Mouse (Mus musculus) MEL (cell line): ENCODE results near the gene Sema6b. TPM values are rescaled to one million over a fixed set of nuclear protein-coding genes. Genes with fewer than 3 reads are reported as not detected.

Source experiments
- DNase-seq: peaks from one replicate; pipeline ENCODE4 v3.0.0; 2011; ENCODE audit warnings: low read depth, low spot score
- H3K27ac ChIP-seq: 2 replicates; pipeline ENCODE4 v1.5.1; 2012; ENCODE audit warnings: low read depth, mild to moderate bottlenecking, control low read depth, low read length, moderate library complexity; ENCODE audit not compliant: control insufficient read depth
- H3K27me3 ChIP-seq, 2 experiments: fragments of 150-350 bp in 1 of 2; sonication (generic) in 1 of 2; 2 replicates each; pipeline ENCODE4 v1.6.1; 2012; ENCODE audit warnings: low read length in 2 of 2, mild to moderate bottlenecking in 2 of 2, improper control_type of control experiment in 1 of 2, moderate library complexity in 1 of 2; ENCODE audit not compliant: insufficient read depth in 2 of 2, control insufficient read depth in 1 of 2
- H3K36me3 ChIP-seq, 2 experiments: 2 replicates each; pipeline ENCODE4 v1.6.1; 2012 to 2014; ENCODE audit warnings: low read length in 2 of 2, improper control_type of control experiment in 1 of 2, inconsistent platforms in 1 of 2, mild to moderate bottlenecking in 1 of 2; ENCODE audit not compliant: insufficient read depth in 2 of 2, control insufficient read depth in 1 of 2
- H3K4me1 ChIP-seq, 2 experiments: fragments of 150-350 bp in 1 of 2; sonication (generic) in 1 of 2; 2 replicates each; pipeline ENCODE4 v1.6.1; 2012; ENCODE audit warnings: low read length in 2 of 2, improper control_type of control experiment in 1 of 2, mild to moderate bottlenecking in 1 of 2; ENCODE audit not compliant: insufficient read depth in 2 of 2, control insufficient read depth in 1 of 2
- H3K4me3 ChIP-seq, 2 experiments: fragments of 150-350 bp in 1 of 2; sonication (generic) in 1 of 2; 2 replicates each; pipeline ENCODE4 v1.5.1; 2012; ENCODE audit warnings: low read depth in 2 of 2, low read length in 2 of 2, mild to moderate bottlenecking in 2 of 2, moderate library complexity in 2 of 2, control low read depth in 1 of 2, improper control_type of control experiment in 1 of 2; ENCODE audit not compliant: control insufficient read depth in 1 of 2, insufficient read depth in 1 of 2
- H3K79me2 ChIP-seq: 2 replicates; pipeline ENCODE4 v1.6.1; 2012; ENCODE audit warnings: mild to moderate bottlenecking, low read length, moderate library complexity; ENCODE audit not compliant: control insufficient read depth, poor library complexity, insufficient read depth
- H3K9ac ChIP-seq: 2 replicates; pipeline ENCODE4 v1.6.1; 2012; ENCODE audit warnings: low read depth, mild to moderate bottlenecking, control low read depth, low read length, moderate library complexity; ENCODE audit not compliant: control insufficient read depth, poor library complexity, severe bottlenecking
- H3K9me3 ChIP-seq: fragments of 150-350 bp; sonication (generic); replicated peaks from 2 replicates; pipeline ENCODE4 v1.6.1; 2012; ENCODE audit warnings: mild to moderate bottlenecking, low read length, improper control_type of control experiment, moderate library complexity; ENCODE audit not compliant: insufficient read depth
- E2F4 ChIP-seq: IDR thresholded peaks from 2 replicates; pipeline ENCODE4 v1.6.1; 2011; ENCODE audit warnings: low read depth, low read length, improper control_type of control experiment, borderline replicate concordance
- ELF1 ChIP-seq: IDR thresholded peaks from 2 replicates; pipeline ENCODE4 v1.6.1; 2014; ENCODE audit warnings: low read depth, mild to moderate bottlenecking, inconsistent platforms, low read length, improper control_type of control experiment, moderate library complexity
- ETS1 ChIP-seq: IDR thresholded peaks from 2 replicates; pipeline ENCODE4 v1.6.1; 2012; ENCODE audit warnings: low read depth, mild to moderate bottlenecking, inconsistent platforms, low read length, improper control_type of control experiment, moderate library complexity
- GABPA ChIP-seq: IDR thresholded peaks from 2 replicates; pipeline ENCODE4 v1.6.1; 2012; ENCODE audit warnings: low read depth, mild to moderate bottlenecking, inconsistent platforms, low read length, improper control_type of control experiment, moderate library complexity
- JUND ChIP-seq: IDR thresholded peaks from 2 replicates; pipeline ENCODE4 v1.6.1; 2011; ENCODE audit warnings: low read depth, mild to moderate bottlenecking, improper control_type of control experiment, low read length
- MAFK ChIP-seq: IDR thresholded peaks from 2 replicates; pipeline ENCODE4 v1.6.1; 2011; ENCODE audit warnings: low read depth, mild to moderate bottlenecking, low read length, improper control_type of control experiment, borderline replicate concordance
- MAZ ChIP-seq: IDR thresholded peaks from 2 replicates; pipeline ENCODE4 v1.6.1; 2012; ENCODE audit warnings: low read depth, mild to moderate bottlenecking, inconsistent platforms, low read length, improper control_type of control experiment
- MEF2A ChIP-seq: IDR thresholded peaks from 2 replicates; pipeline ENCODE4 v1.6.1; 2014; ENCODE audit warnings: low read depth, mild to moderate bottlenecking, inconsistent platforms, low read length, improper control_type of control experiment; ENCODE audit not compliant: poor library complexity, insufficient replicate concordance, severe bottlenecking; ENCODE audit errors: extremely low read depth
- MXI1 ChIP-seq: IDR thresholded peaks from 2 replicates; pipeline ENCODE4 v1.6.1; 2011; ENCODE audit warnings: mild to moderate bottlenecking, low read depth, low read length, improper control_type of control experiment
- MYB ChIP-seq: IDR thresholded peaks from 2 replicates; pipeline ENCODE4 v1.6.1; 2011; ENCODE audit warnings: mild to moderate bottlenecking, low read depth, low read length, improper control_type of control experiment
- NRF1 ChIP-seq: IDR thresholded peaks from 2 replicates; pipeline ENCODE4 v1.6.1; 2014; ENCODE audit warnings: low read depth, mild to moderate bottlenecking, inconsistent platforms, low read length, improper control_type of control experiment, moderate library complexity; ENCODE audit not compliant: poor library complexity, insufficient read depth, severe bottlenecking
- POLR2AphosphoS2 ChIP-seq: IDR thresholded peaks from 2 replicates; pipeline ENCODE4 v1.6.1; 2011; ENCODE audit warnings: low read length, improper control_type of control experiment
- RAD21 ChIP-seq: IDR thresholded peaks from 2 replicates; pipeline ENCODE4 v1.6.1; 2011; ENCODE audit warnings: mild to moderate bottlenecking, low read depth, low read length, improper control_type of control experiment
- RCOR1 ChIP-seq: IDR thresholded peaks from 2 replicates; pipeline ENCODE4 v1.6.1; 2012; ENCODE audit warnings: low read depth, mild to moderate bottlenecking, inconsistent platforms, low read length, improper control_type of control experiment
- SIN3A ChIP-seq: IDR thresholded peaks from 2 replicates; pipeline ENCODE4 v1.6.1; 2012; ENCODE audit warnings: low read length, improper control_type of control experiment, inconsistent platforms
- SMC3 ChIP-seq: IDR thresholded peaks from 2 replicates; pipeline ENCODE4 v1.6.1; 2011; ENCODE audit warnings: low read depth, low read length, improper control_type of control experiment
- TAL1 ChIP-seq: IDR thresholded peaks from 2 replicates; pipeline ENCODE4 v1.6.1; 2012; ENCODE audit warnings: mild to moderate bottlenecking, inconsistent platforms, low read length, moderate library complexity, mixed read lengths
- UBTF ChIP-seq: IDR thresholded peaks from 2 replicates; pipeline ENCODE4 v1.6.1; 2012; ENCODE audit warnings: low read depth, mild to moderate bottlenecking, inconsistent platforms, low read length, improper control_type of control experiment, moderate library complexity, borderline replicate concordance; ENCODE audit not compliant: insufficient read depth
- USF1 ChIP-seq: IDR thresholded peaks from 2 replicates; pipeline ENCODE4 v1.6.1; 2014; ENCODE audit warnings: low read depth, mild to moderate bottlenecking, inconsistent platforms, low read length, improper control_type of control experiment, moderate library complexity
- ZNF384 ChIP-seq: IDR thresholded peaks from 2 replicates; pipeline ENCODE4 v1.6.1; 2012; ENCODE audit warnings: low read depth, mild to moderate bottlenecking, inconsistent platforms, low read length, improper control_type of control experiment
- polyA plus RNA-seq, 2 experiments: library from polyadenylated mRNA; stranded (reverse) in 1 of 2; unstranded in 1 of 2; fragments of >175 nt in 1 of 2; fragments of >200 nt in 1 of 2; gene quantifications; 2 replicates each; pipeline versions ENCODE4 v1.2.1 to v1.2.4; 2012; ENCODE audit warnings: low replicate concordance in 2 of 2, low read depth in 1 of 2; ENCODE audit not compliant: insufficient read length in 2 of 2, insufficient read depth in 1 of 2, missing spikeins in 1 of 2
- total RNA-seq: library from RNA; depleted of rRNA; stranded (reverse); fragments of 300-350 nt; gene quantifications from 2 replicates; pipeline ENCODE4 v1.2.3, GENCODE M21; 2012

The Sema6b gene
- total and polyA plus RNA-seq, 3 experiments = 7.7 to 16.8 TPM; not detected in 1

- Histone ChIP-seq H3K4me3 (no peak overlapping the region), H3K9me3 (no peaks in the 10 kb centered on the region), H3K36me3 (peaks cover 0 to 5% of the 10 kb centered on the region in 2 experiments; a peak in 2 of 4 replicates), H3K27ac (no peak overlapping the region), H3K4me1 (no peaks in the 10 kb centered on the region), H3K27me3 (no peaks in the 10 kb centered on the region), H3K79me2 (no peaks in the 10 kb centered on the region), H3K9ac (no peak overlapping the region)
- no peak for DNase-seq
- TF ChIP-seq MYB (no peak), MXI1 (no peak), GABPA (no peak), SMC3 (no peak), NRF1 (no peak), TAL1 (no peak), UBTF (no peak), MAZ (no peak), RAD21 (no peak), MAFK (no peak), ZNF384 (no peak), SIN3A (no peak), RCOR1 (no peak), MEF2A (no peak), ELF1 (no peak), E2F4 (no peak), ETS1 (no peak), USF1 (no peak), JUND (no peak), POLR2AphosphoS2 (no peak)
Measured at GRCm38 (mm10) chr17:56098180-56098579, 42.0 kb downstream of the Sema6b start.

- Histone ChIP-seq H3K79me2 (no peaks in the 10 kb centered on the region), H3K9ac (no peak overlapping the region)
- TF ChIP-seq ZNF384 = no peak
Measured at GRCm38 (mm10) chr17:56096883-56097282, 43.3 kb downstream of the Sema6b start.

More at GRCm38 (mm10) chr17:56096883-56097282, 43.3 kb downstream of the Sema6b start:
- no peaks in the 10 kb centered on the region for H3K9me3 ChIP-seq
- no peak for DNase-seq
- H3K27me3 ChIP-seq = no peaks in the 10 kb centered on the region
- no peak overlapping the region for H3K4me3 ChIP-seq
- H3K36me3 ChIP-seq = peaks cover 0 to 5% of the 10 kb centered on the region in 2 experiments; a peak in 2 of 4 replicates
- no peak overlapping the region for H3K27ac ChIP-seq
- H3K4me1 ChIP-seq = no peaks in the 10 kb centered on the region
